Mouse (Mus musculus) ES-E14 (cell line): ENCODE measurements at regions not wholly inside any gene's neighbourhood (a gene's known extent, or its start where the extent isn't known, plus 50 kb on each side); places are given as distances from the start of the nearest gene placed in this dataset.

Source experiments
- MAFK ChIP-seq: IDR thresholded peaks from 2 replicates; pipeline ENCODE4 v1.6.1; 2014; ENCODE audit warnings: mild to moderate bottlenecking, low read depth, low read length, inconsistent platforms; ENCODE audit not compliant: insufficient read depth
- ZNF384 ChIP-seq: IDR thresholded peaks from 2 replicates; pipeline ENCODE4 v1.6.1; 2012; ENCODE audit warnings: low read depth, low read length, inconsistent platforms

DNA sequence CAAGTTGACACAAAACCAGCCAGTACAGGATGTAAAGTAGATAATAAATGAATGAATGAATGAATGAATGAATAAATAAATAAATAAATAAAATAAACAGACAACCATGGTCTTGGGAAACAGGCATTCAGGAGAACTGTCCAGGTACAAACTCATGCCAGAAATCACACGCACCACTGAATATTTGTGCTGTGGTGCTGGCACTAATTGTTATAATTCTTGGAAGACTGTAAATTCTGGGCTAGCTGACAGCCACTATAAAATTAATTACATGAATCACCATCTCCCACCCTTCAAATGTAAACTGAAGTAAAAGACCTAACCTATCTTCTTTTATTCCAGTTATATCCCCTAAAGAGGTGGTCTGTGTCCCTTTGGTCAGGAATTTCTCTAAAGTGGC is 151.6 kb upstream of the Nabp1 start:
- TF ChIP-seq MAFK (no peak), ZNF384 (no peak)
